Mouse (Mus musculus): ENCODE measurements around the gene Igflr1. TPM values are rescaled to one million over a fixed set of nuclear protein-coding genes. Genes with fewer than 3 reads are reported as not detected.

Gene Igflr1
- 1.7 and 6.4 TPM in 2 replicates for polyA plus RNA-seq (2014; fragmentation: Nextera tagmentation; extraction: Ambion mirVana)

DNA sequence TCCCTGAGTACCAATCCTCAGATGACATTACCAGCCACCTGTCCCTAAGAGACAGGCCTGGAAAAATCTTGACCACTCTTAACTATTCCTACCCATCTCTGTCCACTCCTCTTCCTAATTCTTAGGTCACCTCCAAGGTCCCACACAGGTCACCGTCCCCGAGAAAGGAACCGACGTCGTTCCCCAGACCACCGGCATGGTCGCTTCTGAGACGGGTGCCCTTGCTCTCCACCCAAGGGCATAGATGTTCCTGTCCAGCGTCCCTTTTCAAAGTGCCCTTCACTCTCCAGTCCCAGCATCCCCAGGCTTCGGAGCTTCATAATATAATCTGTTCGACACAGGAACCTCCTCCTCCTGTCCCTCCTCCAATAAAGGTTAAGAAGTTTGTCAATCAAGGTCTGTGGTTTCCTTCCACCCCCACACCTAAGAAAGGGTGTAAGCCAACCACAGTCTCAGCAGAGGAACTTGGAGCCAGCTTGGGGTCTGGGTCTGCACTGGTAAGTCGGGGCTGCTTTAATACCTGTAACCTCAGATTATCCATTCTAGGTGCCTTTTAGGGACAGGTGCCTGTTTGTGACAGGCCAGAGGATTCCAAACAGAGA is at the start of gene Igflr1:
Gene Igflr1, plus strand, starts transcription at position 458 of the 602 bp plus-strand sequence.
- Histone ChIP-seq H3K9ac (ENCODE audit: low read length) (no peak within 1 kb of the TSS), H3K4me3 (ENCODE audit: low read depth, low read length) (no peak within 1 kb of the TSS), H3K9me3 (replicated peaks; ENCODE audit: control insufficient read depth, low read length) (no peaks in the 10 kb centered on the region), H3K27ac (ENCODE audit: low read depth, low read length) (no peak within 1 kb of the TSS), H3K4me1 (ENCODE audit: control insufficient read depth, insufficient read depth, low read length) (peaks cover 4% of the 10 kb centered on the region; the same call in 1 of the 2 replicates), H3K36me3 (ENCODE audit: control insufficient read depth, insufficient read depth, low read length) (peaks cover 57% of the 10 kb centered on the region), H3K27me3 (replicated peaks; ENCODE audit: control insufficient read depth, insufficient read depth, low read length) (no peaks in the 10 kb centered on the region), H3K4me2 (ENCODE audit: low read length) (peak within 1 kb of the TSS; percentile 71; the same call in 1 of the 2 replicates)
- WGBS = 95% methylated on average over 12 of the region's 12 CpGs
- DNase-seq (ENCODE audit: low spot score) (no peak), ATAC-seq (no peak)

GRCm38 (mm10) chr7:30518325-30518724 is 46.9 kb upstream of the Igflr1 start:
- DNase-seq (ENCODE audit: low spot score) = no peak
- Histone ChIP-seq H3K9me3 (replicated peaks; ENCODE audit: control insufficient read depth, low read length) (no peaks in the 10 kb centered on the region), H3K27me3 (replicated peaks; ENCODE audit: control insufficient read depth, insufficient read depth, low read length) (no peaks in the 10 kb centered on the region), H3K27ac (ENCODE audit: low read depth, low read length) (no peak overlapping the region), H3K4me1 (ENCODE audit: control insufficient read depth, insufficient read depth, low read length) (no peaks in the 10 kb centered on the region), H3K4me3 (ENCODE audit: low read depth, low read length) (no peak overlapping the region), H3K4me2 (ENCODE audit: low read length) (no peak overlapping the region), H3K36me3 (ENCODE audit: control insufficient read depth, insufficient read depth, low read length) (peaks cover 14% of the 10 kb centered on the region), H3K9ac (ENCODE audit: low read length) (no peak overlapping the region)
- ATAC-seq = no peak
- WGBS = 39% methylated on average over 8 of the region's 8 CpGs

- no peaks in the 10 kb centered on the region for H3K9me3 ChIP-seq (replicated peaks; ENCODE audit: control insufficient read depth, low read length)
- H3K36me3 ChIP-seq (ENCODE audit: control insufficient read depth, insufficient read depth, low read length) = peaks cover 35% of the 10 kb centered on the region
- no peaks in the 10 kb centered on the region for H3K27me3 ChIP-seq (replicated peaks; ENCODE audit: control insufficient read depth, insufficient read depth, low read length)
- H3K27ac ChIP-seq (ENCODE audit: low read depth, low read length) = no peak overlapping the region
- ATAC-seq (0 out of 2 replicates have a peak, but pooled peaks have one; percentile 33), DNase-seq (ENCODE audit: low spot score) (peak; percentile 33)
- H3K4me2 ChIP-seq (ENCODE audit: low read length) = no peak overlapping the region
- H3K4me1 ChIP-seq (ENCODE audit: control insufficient read depth, insufficient read depth, low read length) = no peaks in the 10 kb centered on the region
- H3K9ac ChIP-seq (ENCODE audit: low read length) = no peak overlapping the region
- 59% methylated on average over 4 of the region's 4 CpGs for WGBS
- H3K4me3 ChIP-seq (ENCODE audit: low read depth, low read length) = no peak overlapping the region
These were observed 44.8 kb upstream of the Igflr1 start for GRCm38 (mm10) chr7:30520396-30520795.

GRCm38 (mm10) chr7:30520856-30521255 is 44.4 kb upstream of the Igflr1 start:
- ATAC-seq (0 out of 2 replicates have a peak, but pooled peaks have one; percentile 10), DNase-seq (ENCODE audit: low spot score) (no peak)
- no peaks in the 10 kb centered on the region for H3K27me3 ChIP-seq (replicated peaks; ENCODE audit: control insufficient read depth, insufficient read depth, low read length)
- 0 out of 2 replicates have a peak overlapping the region, but pooled peaks have one; percentile 39 for H3K27ac ChIP-seq (ENCODE audit: low read depth, low read length)
- H3K4me2 ChIP-seq (ENCODE audit: low read length) = no peak overlapping the region
- no peak overlapping the region for H3K9ac ChIP-seq (ENCODE audit: low read length)
- H3K9me3 ChIP-seq (replicated peaks; ENCODE audit: control insufficient read depth, low read length) = no peaks in the 10 kb centered on the region
- 78% methylated on average over 5 of the region's 5 CpGs for whole genome bisulfite sequencing
- H3K4me1 ChIP-seq (ENCODE audit: control insufficient read depth, insufficient read depth, low read length) = no peaks in the 10 kb centered on the region
- H3K4me3 ChIP-seq (ENCODE audit: low read depth, low read length) = no peak overlapping the region
- H3K36me3 ChIP-seq (ENCODE audit: control insufficient read depth, insufficient read depth, low read length) = peaks cover 39% of the 10 kb centered on the region

- Histone ChIP-seq H3K36me3 (ENCODE audit: control insufficient read depth, insufficient read depth, low read length) (peaks cover 59% of the 10 kb centered on the region), H3K9ac (ENCODE audit: low read length) (no peak overlapping the region), H3K4me2 (ENCODE audit: low read length) (no peak overlapping the region), H3K9me3 (replicated peaks; ENCODE audit: control insufficient read depth, low read length) (no peaks in the 10 kb centered on the region), H3K27me3 (replicated peaks; ENCODE audit: control insufficient read depth, insufficient read depth, low read length) (no peaks in the 10 kb centered on the region), H3K4me1 (ENCODE audit: control insufficient read depth, insufficient read depth, low read length) (no peaks in the 10 kb centered on the region), H3K4me3 (ENCODE audit: low read depth, low read length) (no peak overlapping the region), H3K27ac (ENCODE audit: low read depth, low read length) (no peak overlapping the region)
- ATAC-seq (no peak), DNase-seq (ENCODE audit: low spot score) (no peak)
- 87% methylated on average over 10 of the region's 10 CpGs for WGBS
These were observed 42.4 kb upstream of the Igflr1 start for GRCm38 (mm10) chr7:30522871-30523270.

- Histone ChIP-seq H3K27ac (ENCODE audit: low read depth, low read length) (no peak overlapping the region), H3K4me1 (ENCODE audit: control insufficient read depth, insufficient read depth, low read length) (no peaks in the 10 kb centered on the region), H3K9ac (ENCODE audit: low read length) (no peak overlapping the region), H3K4me2 (ENCODE audit: low read length) (no peak overlapping the region), H3K36me3 (ENCODE audit: control insufficient read depth, insufficient read depth, low read length) (peaks cover 76% of the 10 kb centered on the region), H3K4me3 (ENCODE audit: low read depth, low read length) (no peak overlapping the region), H3K9me3 (replicated peaks; ENCODE audit: control insufficient read depth, low read length) (no peaks in the 10 kb centered on the region), H3K27me3 (replicated peaks; ENCODE audit: control insufficient read depth, insufficient read depth, low read length) (no peaks in the 10 kb centered on the region)
- ATAC-seq (no peak), DNase-seq (ENCODE audit: low spot score) (no peak)
- WGBS = 82% methylated on average over 6 of the region's 6 CpGs
These were observed 40.7 kb upstream of the Igflr1 start for GRCm38 (mm10) chr7:30524487-30524886.

DNA sequence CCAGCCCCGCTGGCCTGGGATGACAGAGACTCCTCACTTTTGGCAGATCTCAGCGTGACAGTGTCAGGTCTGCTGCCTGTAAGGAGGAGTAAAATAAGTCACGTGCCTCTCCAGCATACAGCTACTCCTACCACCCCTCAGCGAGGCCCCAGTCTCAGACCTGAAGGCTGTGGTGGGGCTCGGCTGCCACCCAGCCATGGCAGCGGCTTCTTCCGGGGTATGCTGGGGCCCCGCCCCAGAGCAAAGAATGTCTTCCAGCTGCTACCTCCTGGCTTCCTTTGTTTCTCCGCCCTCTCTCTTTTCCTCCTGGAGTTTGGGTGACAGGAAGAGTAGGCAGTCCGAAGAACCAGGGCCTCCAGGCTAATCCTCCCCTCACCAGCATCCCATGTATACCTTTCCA is 39.3 kb upstream of the Igflr1 start:
- 0 out of 2 replicates have a peak overlapping the region, but pooled peaks have one; percentile 0 for H3K27ac ChIP-seq (ENCODE audit: low read depth, low read length)
- H3K27me3 ChIP-seq (replicated peaks; ENCODE audit: control insufficient read depth, insufficient read depth, low read length) = no peaks in the 10 kb centered on the region
- ATAC-seq (no peak), DNase-seq (ENCODE audit: low spot score) (no peak)
- H3K4me1 ChIP-seq (ENCODE audit: control insufficient read depth, insufficient read depth, low read length) = no peaks in the 10 kb centered on the region
- no peaks in the 10 kb centered on the region for H3K9me3 ChIP-seq (replicated peaks; ENCODE audit: control insufficient read depth, low read length)
- no peak overlapping the region for H3K4me3 ChIP-seq (ENCODE audit: low read depth, low read length)
- no peak overlapping the region for H3K9ac ChIP-seq (ENCODE audit: low read length)
- peaks cover 90% of the 10 kb centered on the region for H3K36me3 ChIP-seq (ENCODE audit: control insufficient read depth, insufficient read depth, low read length)
- H3K4me2 ChIP-seq (ENCODE audit: low read length) = no peak overlapping the region
- WGBS = 34% methylated on average over 10 of the region's 10 CpGs

- no peak overlapping the region for H3K9ac ChIP-seq (ENCODE audit: low read length)
- no peaks in the 10 kb centered on the region for H3K4me1 ChIP-seq (ENCODE audit: control insufficient read depth, insufficient read depth, low read length)
- H3K27ac ChIP-seq (ENCODE audit: low read depth, low read length) = no peak overlapping the region
- no peaks in the 10 kb centered on the region for H3K9me3 ChIP-seq (replicated peaks; ENCODE audit: control insufficient read depth, low read length)
- DNase-seq (ENCODE audit: low spot score) (no peak), ATAC-seq (no peak)
- 21% methylated on average over 17 of the region's 17 CpGs for WGBS
- no peaks in the 10 kb centered on the region for H3K27me3 ChIP-seq (replicated peaks; ENCODE audit: control insufficient read depth, insufficient read depth, low read length)
- H3K36me3 ChIP-seq (ENCODE audit: control insufficient read depth, insufficient read depth, low read length) = peaks cover 95% of the 10 kb centered on the region
- no peak overlapping the region for H3K4me3 ChIP-seq (ENCODE audit: low read depth, low read length)
- no peak overlapping the region for H3K4me2 ChIP-seq (ENCODE audit: low read length)
These were observed 38.8 kb upstream of the Igflr1 start for GRCm38 (mm10) chr7:30526399-30526798.

- Histone ChIP-seq H3K36me3 (ENCODE audit: control insufficient read depth, insufficient read depth, low read length) (peaks cover 100% of the 10 kb centered on the region), H3K27me3 (replicated peaks; ENCODE audit: control insufficient read depth, insufficient read depth, low read length) (no peaks in the 10 kb centered on the region), H3K9me3 (replicated peaks; ENCODE audit: control insufficient read depth, low read length) (no peaks in the 10 kb centered on the region), H3K4me1 (ENCODE audit: control insufficient read depth, insufficient read depth, low read length) (no peaks in the 10 kb centered on the region), H3K4me2 (ENCODE audit: low read length) (no peak overlapping the region), H3K9ac (ENCODE audit: low read length) (no peak overlapping the region), H3K27ac (ENCODE audit: low read depth, low read length) (no peak overlapping the region), H3K4me3 (ENCODE audit: low read depth, low read length) (no peak overlapping the region)
- 81% methylated on average over 14 of the region's 14 CpGs for WGBS
- DNase-seq (ENCODE audit: low spot score) (no peak), ATAC-seq (no peak)
These were observed 38.2 kb upstream of the Igflr1 start for GRCm38 (mm10) chr7:30526981-30527380.
